Mouse (Mus musculus) E14TG2a.4 (cell line): ENCODE data around the gene Cacng8.

ENCODE experiments used
- CTCF ChIP-seq: conservative IDR thresholded peaks from 2 replicates; pipeline ENCODE4 v1.5.1; 2014; ENCODE audit warnings: low read length
- NANOG ChIP-seq: IDR thresholded peaks from 2 replicates; pipeline ENCODE4 v1.6.1; 2014; ENCODE audit warnings: borderline replicate concordance, low read length, mixed read lengths

GRCm38 (mm10) chr7:3421297-3421696 lies 30.8 kb downstream of the Cacng8 start:
- no peak for TF ChIP-seq CTCF
- no peak for TF ChIP-seq NANOG
